Mouse (Mus musculus) embryonic facial prominence, embryonic 10.5 days (tissue): ENCODE measurements around the gene Stxbp5. TPM values are rescaled to one million over a fixed set of nuclear protein-coding genes. Genes with fewer than 3 reads are reported as not detected.

Source experiments
- DNase-seq: peaks from one replicate; pipeline ENCODE4 v3.0.0-alpha.2; 2017; ENCODE audit warnings: low spot score
- H3K27ac ChIP-seq: fragments of 300-500 bp; sonication (generic); replicated peaks from 2 replicates; pipeline ENCODE4 v1.5.1; 2016; ENCODE audit warnings: mild to moderate bottlenecking
- H3K27me3 ChIP-seq: fragments of 300-500 bp; sonication (generic); replicated peaks from 2 replicates; pipeline ENCODE4 v1.6.1; 2016; ENCODE audit warnings: low read depth, mild to moderate bottlenecking; ENCODE audit not compliant: poor library complexity, severe bottlenecking
- H3K36me3 ChIP-seq: fragments of 300-500 bp; sonication (generic); replicated peaks from 2 replicates; pipeline ENCODE4 v1.6.1; 2016; ENCODE audit warnings: mild to moderate bottlenecking, moderate library complexity
- H3K4me1 ChIP-seq: fragments of 300-500 bp; sonication (generic); 2 replicates; pipeline ENCODE4 v1.6.1; 2016
- H3K4me3 ChIP-seq: fragments of 300-500 bp; sonication (generic); 2 replicates; pipeline ENCODE4 v1.5.1; 2016; ENCODE audit warnings: mild to moderate bottlenecking, moderate library complexity
- H3K9me3 ChIP-seq: fragments of 300-500 bp; sonication (generic); 2 replicates; pipeline ENCODE4 v1.6.1; 2016; ENCODE audit warnings: mild to moderate bottlenecking
- WGBS: fragments of 180-500 bp; shearing (Covaris S2); methylation state at CpG from one replicate; pipeline ENCODE4 v1.1.7; 2016; 5-methylcytosine and 5-hydroxymethylcytosine counted together
- polyA plus RNA-seq: library from polyadenylated mRNA; unstranded; fragments of >200 nt; fragmentation: Nextera tagmentation; extraction: Ambion mirVana; gene quantifications from 2 replicates; pipeline ENCODE4 v1.2.1, GENCODE M21; 2016

The Stxbp5 gene
- polyA plus RNA-seq, 1 experiment from 2014 or later, result 4.0 TPM

DNA sequence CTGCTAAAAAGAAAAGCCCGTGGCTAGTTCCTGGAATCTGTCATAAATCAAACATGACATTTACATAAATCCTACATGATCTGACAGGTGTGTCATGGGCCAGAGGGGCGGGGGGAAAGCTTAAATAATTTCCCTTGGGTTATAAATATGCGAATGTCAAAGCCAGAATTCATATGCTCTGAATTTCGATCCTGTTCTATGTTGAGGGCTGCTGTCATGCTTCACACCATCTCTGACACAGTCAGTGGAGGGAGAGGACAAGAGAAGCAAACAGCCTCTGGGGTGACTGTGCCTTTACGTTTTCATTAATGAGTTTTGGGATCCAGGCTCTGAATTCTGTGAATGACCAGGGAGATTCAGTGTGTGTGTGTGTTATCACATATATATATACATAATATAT lies 180.9 kb downstream of the Stxbp5 start:
- Histone ChIP-seq H3K36me3 (no peaks in the 10 kb centered on the region), H3K4me3 (no peak overlapping the region), H3K4me1 (no peaks in the 10 kb centered on the region), H3K27me3 (no peaks in the 10 kb centered on the region), H3K27ac (no peak overlapping the region), H3K9me3 (no peaks in the 10 kb centered on the region)
- WGBS, result 73% methylated on average over 5 of the region's 5 CpGs
- DNase-seq, result no peak

- H3K4me1 ChIP-seq, result no peaks in the 10 kb centered on the region
- 77% methylated on average over 5 of the region's 5 CpGs for whole genome bisulfite sequencing
- no peaks in the 10 kb centered on the region for H3K36me3 ChIP-seq
- DNase-seq, result no peak
- H3K9me3 ChIP-seq, result no peaks in the 10 kb centered on the region
- no peak overlapping the region for H3K4me3 ChIP-seq
- no peaks in the 10 kb centered on the region for H3K27me3 ChIP-seq
- H3K27ac ChIP-seq, result no peak overlapping the region
These were observed 182.8 kb downstream of the Stxbp5 start for GRCm38 (mm10) chr10:9718086-9718485.

Other genes starting within 250 kb of the Stxbp5 start
- 4.2 and 4.3 TPM in 2 replicates for gene Samd5, start 225.9 kb downstream of the Stxbp5 start, polyA plus RNA-seq